ENCODE assay signal across 11 mouse cellular contexts in genomic region chr10:9174997-9175396, GRCm38 (mm10).
A peak's percentile ranks its signal among the peaks of the same experiment; 100 is the strongest.
DNase-seq lines count a peak whose midpoint lies in the region; ATAC-seq and TF ChIP-seq lines count a peak whose summit lies in the region.
"Had no signal": no experiment of that assay in that cellular context is flagged by ENCODE, and none has a peak within 500 bp of the region (broad histone marks: within the 10 kb centered on the region; RNA-seq: fewer than 3 reads in every experiment).

No protein-coding gene starts in this region.

- CTCF ChIA-PET in Patski (lab: Charles Lee) = no interaction called here

- intact Hi-C loops in left cerebral cortex, postnatal 10 days (cut with DNase I) = no loop called here

- no peak overlapping the region for H3K27ac ChIP-seq in kidney, adult 2 months (ENCODE audit: insufficient read depth, low read depth, low read length)
- H3K27ac ChIP-seq in limb, embryonic 11.5 days (replicated peaks; ENCODE audit: low read depth, low read length) = no peak overlapping the region
- H3K27ac ChIP-seq: embryonic facial prominence, embryonic 12.5 days; heart, embryonic 13.5 days; limb, embryonic 15.5 days had no signal

- no peak overlapping the region for H3K4me2 ChIP-seq in limb, embryonic 11.5 days (ENCODE audit: low read depth, severe bottlenecking)
- H3K4me2 ChIP-seq: embryonic facial prominence, embryonic 12.5 days; heart, embryonic 13.5 days; limb, embryonic 15.5 days had no signal

- WGBS in kidney, adult 2 months = 66% methylated on average over 3 of the region's 3 CpGs
- WGBS in limb, embryonic 11.5 days = 49% methylated on average over 3 of the region's 3 CpGs

- no peak overlapping the region for H3K9ac ChIP-seq in limb, embryonic 11.5 days (ENCODE audit: low read length)
- H3K9ac ChIP-seq: embryonic facial prominence, embryonic 12.5 days; heart, embryonic 13.5 days; limb, embryonic 15.5 days had no signal

- no peaks in the 10 kb centered on the region for H3K36me3 ChIP-seq in kidney, adult 2 months (ENCODE audit: control insufficient read depth, insufficient read depth, low read length)
- no peaks in the 10 kb centered on the region for H3K36me3 ChIP-seq in E14TG2a.4 (ENCODE audit: insufficient read depth, low read length)
- no peaks in the 10 kb centered on the region for H3K36me3 ChIP-seq in limb, embryonic 11.5 days (ENCODE audit: control insufficient read depth, insufficient read depth, low read length)
- H3K36me3 ChIP-seq: embryonic facial prominence, embryonic 12.5 days; heart, embryonic 13.5 days; limb, embryonic 15.5 days had no signal

- TF ChIP-seq POLR2A in kidney, adult 2 months (IDR thresholded peaks at IDR 0.05; ENCODE audit: low read depth, low read length) = no peak

- H3K27me3 ChIP-seq in kidney, adult 2 months (replicated peaks; ENCODE audit: control insufficient read depth, insufficient read depth, low read length) = no peaks in the 10 kb centered on the region
- H3K27me3 ChIP-seq in E14TG2a.4 (ENCODE audit: insufficient read depth, low read length) (no peaks in the 10 kb centered on the region), Patski (peaks cover 3% of the 10 kb centered on the region)
- H3K27me3 ChIP-seq in limb, embryonic 11.5 days (ENCODE audit: control insufficient read depth, insufficient read depth, low read length) = no peaks in the 10 kb centered on the region
- H3K27me3 ChIP-seq: embryonic facial prominence, embryonic 12.5 days; heart, embryonic 13.5 days; limb, embryonic 15.5 days had no signal

- H3K9me3 ChIP-seq in E14TG2a.4 (ENCODE audit: low read length) = no peaks in the 10 kb centered on the region
- H3K9me3 ChIP-seq in limb, embryonic 11.5 days (ENCODE audit: control insufficient read depth, low read length) = no peaks in the 10 kb centered on the region
- H3K9me3 ChIP-seq: embryonic facial prominence, embryonic 12.5 days; heart, embryonic 13.5 days; limb, embryonic 15.5 days had no signal

- peak; percentile 56; the same call in 1 of the 2 replicates for TF ChIP-seq CTCF in kidney, adult 2 months (conservative IDR thresholded peaks at IDR 0.05; ENCODE audit: insufficient read depth, insufficient read length, low read depth, low read length)
- TF ChIP-seq CTCF in E14TG2a.4 (conservative IDR thresholded peaks at IDR 0.05; ENCODE audit: low read length) (peak; percentile 42), Patski (IDR thresholded peaks at IDR 0.05) (peak; percentile 58)

- no peak overlapping the region for H3K4me3 ChIP-seq in kidney, adult 2 months (ENCODE audit: insufficient read depth, low read depth, low read length)
- no peak overlapping the region for H3K4me3 ChIP-seq in E14TG2a.4 (replicated peaks; ENCODE audit: low read length)
- no peak overlapping the region for H3K4me3 ChIP-seq in limb, embryonic 11.5 days (ENCODE audit: low read depth, low read length)
- H3K4me3 ChIP-seq: embryonic facial prominence, embryonic 12.5 days; heart, embryonic 13.5 days; limb, embryonic 15.5 days had no signal

- ATAC-seq in Patski = peak; percentile 54
- ATAC-seq in limb, embryonic 11.5 days (ENCODE audit: insufficient number of reproducible peaks, low FRiP score, low TSS enrichment, low read depth) = no peak

- POLR2A ChIA-PET in Patski (lab: Charles Lee) = no interaction called here

- peak; percentile 1 for DNase-seq in kidney, adult 2 months
- no peak for DNase-seq in kidney, postnatal 25 days
- DNase-seq in Patski (ENCODE audit: low read depth, low spot score) = no peak
- peak; percentile 36 for DNase-seq in limb, embryonic 11.5 days (ENCODE audit: low spot score)
- no peak for DNase-seq in urinary bladder, adult 18-20 months (ENCODE audit: low spot score in 2 of 2)
- no peak for DNase-seq in left cerebral cortex, postnatal 10 days (ENCODE audit: extremely low spot score in 1 of 2, low spot score in 2 of 2)
- DNase-seq: adrenal gland, adult 2 months had no signal

- no peaks in the 10 kb centered on the region for H3K4me1 ChIP-seq in kidney, adult 2 months (ENCODE audit: control insufficient read depth, insufficient read depth, low read length)
- no peaks in the 10 kb centered on the region for H3K4me1 ChIP-seq in E14TG2a.4 (replicated peaks; ENCODE audit: low read depth, low read length)
- no peaks in the 10 kb centered on the region for H3K4me1 ChIP-seq in limb, embryonic 11.5 days (ENCODE audit: control insufficient read depth, insufficient read depth, low read length)
- H3K4me1 ChIP-seq: embryonic facial prominence, embryonic 12.5 days; heart, embryonic 13.5 days; limb, embryonic 15.5 days had no signal

- in situ Hi-C loops in Patski (cut with MboI; ENCODE audit: low pct_unique_long_range_greater_than_20kb) = no loop called here

Comparison
In these comparisons a context has a peak if more than half of its experiments do, and no peak if none do; other contexts are left out.
1. DNase-seq: peak in kidney, adult 2 months (single experiment) and limb, embryonic 11.5 days (single experiment); none in kidney, postnatal 25 days (0 of 2), Patski (single experiment), urinary bladder, adult 18-20 months (0 of 2) and left cerebral cortex, postnatal 10 days (0 of 2).
2. Peak in every context shown above with its lines, with median percentiles within 50 percentile points of each other: CTCF ChIP-seq.